Mouse (Mus musculus): ENCODE data around the gene Gm21693. TPM values are rescaled to one million over a fixed set of nuclear protein-coding genes. Genes with fewer than 3 reads are reported as not detected.

The Gm21693 gene
- polyA plus RNA-seq (2012; rRNA removed): not detected in 2 replicates

DNA sequence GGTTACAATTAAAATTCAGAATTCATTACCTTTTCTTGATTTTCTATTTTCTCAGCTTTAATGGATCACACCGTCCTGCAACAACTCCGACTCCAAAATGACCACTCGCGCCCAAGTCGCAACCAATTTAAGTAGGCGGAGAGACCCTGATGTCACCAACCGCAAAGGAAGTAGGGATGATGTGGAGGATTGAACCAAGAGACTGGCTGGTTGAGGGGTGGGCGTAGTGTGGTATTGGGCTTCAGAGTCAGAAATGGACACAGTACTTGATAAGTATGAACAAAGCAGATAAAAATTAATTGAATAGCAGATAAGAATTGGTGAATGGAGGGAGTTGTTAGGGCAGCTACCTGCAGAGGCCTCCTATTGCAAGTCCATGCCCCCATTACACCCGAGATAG lies at the start of gene Gm21693:
TSS of gene Gm21693 (minus strand) at position 101 of the 400 bp plus-strand sequence.

DNA sequence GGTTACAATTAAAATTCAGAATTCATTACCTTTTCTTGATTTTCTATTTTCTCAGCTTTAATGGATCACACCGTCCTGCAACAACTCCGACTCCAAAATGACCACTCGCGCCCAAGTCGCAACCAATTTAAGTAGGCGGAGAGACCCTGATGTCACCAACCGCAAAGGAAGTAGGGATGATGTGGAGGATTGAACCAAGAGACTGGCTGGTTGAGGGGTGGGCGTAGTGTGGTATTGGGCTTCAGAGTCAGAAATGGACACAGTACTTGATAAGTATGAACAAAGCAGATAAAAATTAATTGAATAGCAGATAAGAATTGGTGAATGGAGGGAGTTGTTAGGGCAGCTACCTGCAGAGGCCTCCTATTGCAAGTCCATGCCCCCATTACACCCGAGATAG lies 38.8 kb downstream of the Gm21693 start, which contains the start of gene Gm21677:
TSS of gene Gm21677 (minus strand) at position 101 of the 400 bp plus-strand sequence.

Other genes starting within 250 kb of the Gm21693 start
- gene Gm21677, start 38.9 kb downstream of the Gm21693 start, polyA plus RNA-seq (2012; rRNA removed): not detected in 2 replicates
- gene Gm21704, start 64.8 kb upstream of the Gm21693 start, polyA plus RNA-seq (2012; rRNA removed): not detected in 2 replicates
- 0.02 TPM in 1 of 2 replicates, not detected in the other for gene Gm21708, start 64.8 kb upstream of the Gm21693 start, polyA plus RNA-seq (2012; rRNA removed)

Measured in central nervous system, embryonic 11.5 days (tissue).